Mouse (Mus musculus) kidney, postnatal 4 days (tissue): ENCODE data around the gene Tmem201.

ENCODE experiments used
- DNase-seq, 2 experiments: peaks; one replicate each; pipeline ENCODE4 v3.0.0; 2021; ENCODE audit warnings: mixed read lengths in 2 of 2

The Tmem201 gene

DNA sequence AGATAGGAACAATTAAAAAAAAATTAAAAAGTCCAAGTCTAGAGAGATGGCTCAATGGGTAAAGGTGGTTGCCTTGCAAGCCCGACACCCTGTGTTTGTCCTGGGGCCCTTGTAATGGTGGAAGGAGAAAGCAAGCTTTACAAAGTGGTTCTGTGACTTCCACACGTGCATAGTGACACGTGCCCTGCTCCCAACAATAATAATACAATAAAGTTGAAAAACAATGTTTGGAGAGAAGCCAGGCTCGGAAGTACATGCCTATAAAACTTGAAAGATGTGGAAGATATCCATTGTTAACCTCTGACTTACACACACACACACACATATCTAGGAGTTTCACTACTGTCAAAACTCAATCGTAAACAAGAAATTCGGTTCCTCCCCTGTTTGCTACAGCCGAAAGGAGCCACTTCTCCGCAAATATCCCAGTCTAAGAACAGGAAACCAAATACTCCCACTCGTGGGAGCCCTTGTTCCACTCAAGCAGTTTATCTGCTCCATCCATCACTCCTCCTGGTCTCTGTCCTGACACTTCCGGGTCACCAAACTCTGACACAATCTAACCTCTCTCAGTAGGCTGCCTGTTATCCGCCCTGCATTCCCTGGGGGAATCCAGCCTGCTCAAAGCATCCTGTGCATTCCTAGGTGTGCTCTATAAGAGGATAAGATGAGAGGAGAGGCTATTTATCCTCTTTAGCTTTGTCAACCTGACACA lies 58.6 kb downstream of the Tmem201 start:
- peak in 1 of 2 experiments; percentile 42 for DNase-seq

DNA sequence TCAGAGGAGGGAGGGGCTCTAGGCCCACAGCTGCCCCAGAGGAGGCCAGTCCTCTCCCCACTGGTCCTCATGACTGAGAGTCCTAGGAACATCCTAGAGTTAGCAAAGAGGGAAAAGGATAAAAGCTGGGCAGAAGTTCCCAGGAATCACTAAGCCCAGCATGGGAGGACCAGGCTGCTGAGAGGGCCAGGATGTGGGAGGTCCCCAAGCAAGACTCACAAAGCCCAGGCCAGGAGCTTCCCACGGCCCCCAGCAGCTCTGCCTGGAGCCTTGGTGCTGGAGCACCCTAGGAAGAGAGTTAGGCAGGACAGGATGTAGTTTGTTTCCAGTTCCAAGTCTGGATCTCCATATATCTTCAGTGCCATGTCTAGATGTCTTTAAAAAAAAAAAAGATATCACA lies 59.8 kb downstream of the Tmem201 start:
- DNase-seq, result no peak

- DNase-seq, result peak; percentile 87 to 90
Measured at GRCm38 (mm10) chr4:149675378-149676261, 62.2 kb downstream of the Tmem201 start.

DNA sequence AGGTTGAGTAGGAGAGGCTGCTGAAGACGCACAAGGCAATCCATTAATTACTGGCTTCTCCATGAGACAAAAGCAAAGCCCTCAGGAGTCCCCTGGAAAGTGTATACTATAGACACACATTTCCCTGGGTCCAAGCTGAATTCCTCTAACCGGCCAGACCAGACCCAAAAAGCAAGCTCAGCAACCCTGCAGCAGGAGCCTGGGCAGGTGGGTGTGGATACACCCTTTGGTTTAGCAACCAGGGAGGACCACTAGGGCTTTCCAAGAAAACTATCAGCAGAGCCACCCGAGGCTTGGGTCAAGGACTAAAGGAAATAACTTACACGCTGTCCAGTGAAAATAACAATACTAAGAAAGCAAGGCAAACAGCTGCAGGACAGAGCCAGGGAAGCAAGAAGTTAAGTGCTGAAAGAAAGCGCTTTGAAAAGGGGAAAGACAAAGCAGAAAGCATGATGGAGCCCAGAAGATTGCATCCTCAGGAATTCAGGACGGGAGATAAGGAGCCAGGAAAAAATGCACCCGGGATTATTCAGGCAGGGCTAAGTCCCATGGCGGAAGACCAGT lies 62.9 kb downstream of the Tmem201 start:
- DNase-seq, result no peak

DNA sequence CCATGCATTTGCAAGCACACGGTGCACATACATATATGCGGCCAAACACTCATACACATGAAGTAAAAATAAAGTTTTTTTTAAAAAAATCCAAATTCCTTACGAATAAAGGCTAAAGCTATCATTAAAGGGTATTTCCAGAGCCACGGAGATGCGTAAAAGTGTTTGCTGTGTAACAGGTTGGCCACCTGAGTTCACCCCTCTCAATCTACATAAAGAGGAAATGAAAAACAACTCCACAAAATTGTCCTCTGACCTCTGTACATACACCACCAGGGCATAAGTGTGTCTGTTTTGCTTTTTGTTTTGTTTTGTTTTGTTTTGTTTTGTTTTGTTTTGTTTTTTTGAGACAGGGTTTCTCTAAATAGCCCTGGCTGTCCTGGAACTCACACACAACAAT lies 65.1 kb downstream of the Tmem201 start:
- no peak for DNase-seq

- no peak for DNase-seq
Measured at GRCm38 (mm10) chr4:149671175-149671574, 66.7 kb downstream of the Tmem201 start.

GRCm38 (mm10) chr4:149665692-149666090 lies 72.2 kb downstream of the Tmem201 start:
- no peak for DNase-seq
